Mouse (Mus musculus): ENCODE data around the gene Brd2. TPM values are rescaled to one million over a fixed set of nuclear protein-coding genes. Genes with fewer than 3 reads are reported as not detected.

Gene Brd2
- total and polyA plus RNA-seq, 3 experiments: 99.5 to 252 (median 189) TPM

- H3K9me3 ChIP-seq (replicated peaks; ENCODE audit: insufficient read depth, low read length): no peaks in the 10 kb centered on the region
- no peaks in the 10 kb centered on the region for H3K36me3 ChIP-seq (ENCODE audit: control insufficient read depth in 1 of 2, insufficient read depth in 2 of 2, low read length in 2 of 2)
- no peaks in the 10 kb centered on the region for H3K27me3 ChIP-seq (ENCODE audit: control insufficient read depth in 1 of 2, insufficient read depth in 2 of 2, low read length in 2 of 2)
- H3K27ac ChIP-seq (ENCODE audit: control insufficient read depth, low read depth, low read length): no peak overlapping the region
- no peaks in the 10 kb centered on the region for H3K4me1 ChIP-seq (ENCODE audit: control insufficient read depth in 1 of 2, insufficient read depth in 2 of 2, low read length in 2 of 2)
- no peak overlapping the region for H3K4me3 ChIP-seq (ENCODE audit: control insufficient read depth in 1 of 2, insufficient read depth in 1 of 2, low read depth in 2 of 2, low read length in 2 of 2)
- no peak overlapping the region for H3K9ac ChIP-seq (ENCODE audit: control insufficient read depth, low read depth, low read length, poor library complexity, severe bottlenecking)
- peak; percentile 40 for DNase-seq (ENCODE audit: low read depth, low spot score)
- H3K79me2 ChIP-seq (ENCODE audit: control insufficient read depth, insufficient read depth, low read length, poor library complexity): no peaks in the 10 kb centered on the region
- no peak for TF ChIP-seq E2F4 (IDR thresholded peaks at IDR 0.05; ENCODE audit: borderline replicate concordance, low read depth, low read length)
- no peak for TF ChIP-seq ELF1 (IDR thresholded peaks at IDR 0.05; ENCODE audit: low read depth, low read length)
- no peak for TF ChIP-seq MYC (IDR thresholded peaks at IDR 0.05; ENCODE audit: low read depth, low read length)
- TF ChIP-seq UBTF (IDR thresholded peaks at IDR 0.05; ENCODE audit: borderline replicate concordance, insufficient read depth, low read depth, low read length): no peak
- no peak for TF ChIP-seq EP300 (IDR thresholded peaks at IDR 0.05; ENCODE audit: low read depth in 1 of 2, low read length in 2 of 2)
- TF ChIP-seq RCOR1 (IDR thresholded peaks at IDR 0.05; ENCODE audit: low read depth, low read length): no peak
- TF ChIP-seq USF1 (IDR thresholded peaks at IDR 0.05; ENCODE audit: low read depth, low read length): no peak
- no peak for TF ChIP-seq SIN3A (IDR thresholded peaks at IDR 0.05; ENCODE audit: low read length)
- TF ChIP-seq TCF12 (IDR thresholded peaks at IDR 0.05; ENCODE audit: low read depth, low read length): no peak
- no peak for TF ChIP-seq KAT2A (conservative IDR thresholded peaks at IDR 0.05; ENCODE audit: low read depth, low read length)
- no peak for TF ChIP-seq CHD1 (IDR thresholded peaks at IDR 0.05; ENCODE audit: low read depth, low read length)
- TF ChIP-seq USF2 (IDR thresholded peaks at IDR 0.05; ENCODE audit: borderline replicate concordance in 1 of 2, insufficient read depth in 1 of 2, low read depth in 1 of 2, low read length in 2 of 2): no peak
- TF ChIP-seq MAFK (IDR thresholded peaks at IDR 0.05; ENCODE audit: borderline replicate concordance, low read depth, low read length): no peak
- no peak for TF ChIP-seq RAD21 (IDR thresholded peaks at IDR 0.05; ENCODE audit: low read depth, low read length)
- TF ChIP-seq SMC3 (IDR thresholded peaks at IDR 0.05; ENCODE audit: low read depth, low read length): no peak
- TF ChIP-seq MAX (IDR thresholded peaks at IDR 0.05; ENCODE audit: low read length): no peak
- TF ChIP-seq GATA1 (IDR thresholded peaks at IDR 0.05; ENCODE audit: low read depth, low read length): no peak
Observed at GRCm38 (mm10) chr17:34078148-34078547, 44.3 kb downstream of the Brd2 start.

- DNase-seq (ENCODE audit: low read depth, low spot score): peak; percentile 88
- no peaks in the 10 kb centered on the region for H3K9me3 ChIP-seq (replicated peaks; ENCODE audit: insufficient read depth, low read length)
- no peak overlapping the region for H3K4me3 ChIP-seq (ENCODE audit: control insufficient read depth in 1 of 2, insufficient read depth in 1 of 2, low read depth in 2 of 2, low read length in 2 of 2)
- no peak overlapping the region for H3K9ac ChIP-seq (ENCODE audit: control insufficient read depth, low read depth, low read length, poor library complexity, severe bottlenecking)
- no peaks in the 10 kb centered on the region for H3K79me2 ChIP-seq (ENCODE audit: control insufficient read depth, insufficient read depth, low read length, poor library complexity)
- H3K27ac ChIP-seq (ENCODE audit: control insufficient read depth, low read depth, low read length): no peak overlapping the region
- H3K4me1 ChIP-seq (ENCODE audit: control insufficient read depth in 1 of 2, insufficient read depth in 2 of 2, low read length in 2 of 2): no peaks in the 10 kb centered on the region; a peak in 1 of 4 replicates
- no peaks in the 10 kb centered on the region for H3K27me3 ChIP-seq (ENCODE audit: control insufficient read depth in 1 of 2, insufficient read depth in 2 of 2, low read length in 2 of 2)
- peaks cover 0 to 2% of the 10 kb centered on the region in 2 experiments; a peak in 2 of 4 replicates for H3K36me3 ChIP-seq (ENCODE audit: control insufficient read depth in 1 of 2, insufficient read depth in 2 of 2, low read length in 2 of 2)
- no peak for TF ChIP-seq ZNF384 (IDR thresholded peaks at IDR 0.05; ENCODE audit: low read depth, low read length)
- TF ChIP-seq SIN3A (IDR thresholded peaks at IDR 0.05; ENCODE audit: low read length): peak; percentile 24; the same call in 1 of the 2 replicates
- no peak for TF ChIP-seq POLR2AphosphoS5 (IDR thresholded peaks at IDR 0.05; ENCODE audit: borderline replicate concordance, low read depth, low read length)
- no peak for TF ChIP-seq ZKSCAN1 (IDR thresholded peaks at IDR 0.05; ENCODE audit: low read depth, low read length)
- no peak for TF ChIP-seq ELF1 (IDR thresholded peaks at IDR 0.05; ENCODE audit: low read depth, low read length)
- TF ChIP-seq USF1 (IDR thresholded peaks at IDR 0.05; ENCODE audit: low read depth, low read length): no peak
- peak; percentile 70 to 96 (median 82) for TF ChIP-seq CTCF (IDR thresholded peaks at IDR 0.05 in 2 of 3, conservative IDR thresholded peaks at IDR 0.05 in 1 of 3; ENCODE audit: control insufficient read depth in 1 of 3, insufficient read depth in 1 of 3, low read depth in 2 of 3, low read length in 3 of 3, poor library complexity in 1 of 3, severe bottlenecking in 1 of 3)
- no peak for TF ChIP-seq MAX (IDR thresholded peaks at IDR 0.05; ENCODE audit: low read length)
- TF ChIP-seq JUND (IDR thresholded peaks at IDR 0.05; ENCODE audit: low read depth, low read length): no peak
- TF ChIP-seq TAL1 (IDR thresholded peaks at IDR 0.05; ENCODE audit: low read length): no peak
- no peak for TF ChIP-seq MEF2A (IDR thresholded peaks at IDR 0.05; ENCODE audit: extremely low read depth, insufficient replicate concordance, low read depth, low read length, poor library complexity, severe bottlenecking)
- TF ChIP-seq USF2 (IDR thresholded peaks at IDR 0.05; ENCODE audit: borderline replicate concordance in 1 of 2, insufficient read depth in 1 of 2, low read depth in 1 of 2, low read length in 2 of 2): no peak
- TF ChIP-seq ZMIZ1 (IDR thresholded peaks at IDR 0.05; ENCODE audit: low read depth, low read length): no peak
- no peak for TF ChIP-seq UBTF (IDR thresholded peaks at IDR 0.05; ENCODE audit: borderline replicate concordance, insufficient read depth, low read depth, low read length)
- TF ChIP-seq ETS1 (IDR thresholded peaks at IDR 0.05; ENCODE audit: low read depth, low read length): no peak
- TF ChIP-seq TBP (IDR thresholded peaks at IDR 0.05; ENCODE audit: low read depth, low read length): no peak
- no peak for TF ChIP-seq TCF12 (IDR thresholded peaks at IDR 0.05; ENCODE audit: low read depth, low read length)
- TF ChIP-seq GABPA (IDR thresholded peaks at IDR 0.05; ENCODE audit: low read depth, low read length): no peak
- TF ChIP-seq ZC3H11A (IDR thresholded peaks at IDR 0.05; ENCODE audit: low read depth, low read length): peak; percentile 82
- no peak for TF ChIP-seq MXI1 (IDR thresholded peaks at IDR 0.05; ENCODE audit: low read depth, low read length)
- peak; percentile 86 for TF ChIP-seq SMC3 (IDR thresholded peaks at IDR 0.05; ENCODE audit: low read depth, low read length)
- no peak for TF ChIP-seq E2F4 (IDR thresholded peaks at IDR 0.05; ENCODE audit: borderline replicate concordance, low read depth, low read length)
Observed at GRCm38 (mm10) chr17:34077549-34077948, 44.9 kb downstream of the Brd2 start.
